Mouse (Mus musculus) cerebellum, adult (tissue): ENCODE results near the gene Slc12a9.
A peak's percentile ranks its signal among the peaks of the same experiment; 100 is the strongest.

ENCODE experiments used
- ATAC-seq: cut with Nextera tagmentation; 2 replicates; pipeline ENCODE4 v1.9.2; 2017; ENCODE audit warnings: mild to moderate bottlenecking, moderate library complexity, mixed read lengths; ENCODE audit not compliant: insufficient number of reproducible peaks, low FRiP score, low TSS enrichment

The Slc12a9 gene

GRCm38 (mm10) chr5:137347856-137348255 lies 14.5 kb upstream of the Slc12a9 start:
- ATAC-seq: no peak

GRCm38 (mm10) chr5:137346983-137347382 lies 13.6 kb upstream of the Slc12a9 start:
- ATAC-seq: no peak

GRCm38 (mm10) chr5:137346388-137346787 lies 13.0 kb upstream of the Slc12a9 start:
- no peak for ATAC-seq

- ATAC-seq: no peak
Measured at GRCm38 (mm10) chr5:137345821-137346220, 12.4 kb upstream of the Slc12a9 start.

GRCm38 (mm10) chr5:137343869-137344268 lies 10.5 kb upstream of the Slc12a9 start:
- no peak for ATAC-seq

- no peak for ATAC-seq
Measured at GRCm38 (mm10) chr5:137343412-137343811, 10.0 kb upstream of the Slc12a9 start.

- no peak for ATAC-seq
Measured at GRCm38 (mm10) chr5:137342407-137343012, 9.1 kb upstream of the Slc12a9 start.

GRCm38 (mm10) chr5:137340222-137340621 lies 6.8 kb upstream of the Slc12a9 start:
- no peak for ATAC-seq

- 0 out of 2 replicates have a peak, but pooled peaks have one; percentile 6 for ATAC-seq
Measured at GRCm38 (mm10) chr5:137339290-137339979, 6.0 kb upstream of the Slc12a9 start.

- no peak for ATAC-seq
Measured at GRCm38 (mm10) chr5:137338663-137339289, 5.4 kb upstream of the Slc12a9 start.

GRCm38 (mm10) chr5:137338256-137338655 lies 4.9 kb upstream of the Slc12a9 start:
- ATAC-seq: peak; percentile 81

GRCm38 (mm10) chr5:137337190-137337589 lies 3.8 kb upstream of the Slc12a9 start:
- ATAC-seq: no peak

GRCm38 (mm10) chr5:137335066-137335465 lies 1.7 kb upstream of the Slc12a9 start:
- ATAC-seq: no peak

- ATAC-seq: no peak
Measured at GRCm38 (mm10) chr5:137334317-137334716, 920 bp upstream of the Slc12a9 start.

GRCm38 (mm10) chr5:137332857-137333511 lies 413 bp downstream of the Slc12a9 start:
- no peak for ATAC-seq

GRCm38 (mm10) chr5:137330910-137331309 lies 2.5 kb downstream of the Slc12a9 start:
- ATAC-seq: no peak

GRCm38 (mm10) chr5:137320996-137321395 lies 12.4 kb downstream of the Slc12a9 start:
- no peak for ATAC-seq

- no peak for ATAC-seq
Measured at GRCm38 (mm10) chr5:137318570-137318969, 14.8 kb downstream of the Slc12a9 start.

GRCm38 (mm10) chr5:137317361-137317760 lies 16.0 kb downstream of the Slc12a9 start:
- ATAC-seq: no peak

- ATAC-seq: no peak
Measured at GRCm38 (mm10) chr5:137315084-137315903, 18.1 kb downstream of the Slc12a9 start.
